Mouse (Mus musculus): ENCODE measurements at regions not wholly inside any gene's neighbourhood (a gene's known extent, or its start where the extent isn't known, plus 50 kb on each side); places are given as distances from the start of the nearest gene placed in this dataset.

DNA sequence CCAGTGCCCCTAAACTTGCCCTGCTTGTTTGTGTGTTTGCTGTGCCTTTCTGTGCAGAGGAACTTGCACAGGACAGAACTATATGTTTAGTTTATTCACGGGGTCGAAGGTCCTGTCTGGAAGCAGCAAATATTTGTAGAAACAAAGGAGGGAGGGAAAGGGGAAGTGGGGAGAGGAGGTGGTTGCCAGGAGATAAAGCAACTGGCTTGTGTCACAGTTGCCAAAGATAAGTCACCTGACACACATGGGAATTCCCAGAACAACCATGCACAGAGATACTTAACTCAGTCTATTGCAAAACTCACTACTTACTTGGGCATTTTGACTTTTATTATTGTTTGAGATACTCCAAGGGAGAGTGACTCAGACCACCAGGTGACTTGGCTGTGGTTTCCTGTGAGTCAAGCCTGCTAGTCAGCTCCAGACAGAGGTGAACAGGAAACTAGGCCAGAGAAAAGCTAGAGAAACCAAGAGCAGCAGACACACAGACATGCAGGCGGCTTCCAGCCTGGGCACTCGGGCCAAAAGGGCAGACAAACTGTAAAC lies 152.5 kb upstream of the Ctnnb1 start:
- TF ChIP-seq POLR2A (IDR thresholded peaks at IDR 0.05; ENCODE audit: insufficient read depth, low read length) = no peak
- no peak for TF ChIP-seq CTCF (IDR thresholded peaks at IDR 0.05; ENCODE audit: low read depth, low read length)
- TF ChIP-seq EP300 (IDR thresholded peaks at IDR 0.05; ENCODE audit: insufficient read depth, low read depth, low read length) = no peak

All from ES-Bruce4 (cell line).